Mouse (Mus musculus) testis, postnatal 14 days (tissue): ENCODE data around the gene Usp6nl.

ENCODE experiments used
- DNase-seq: peaks from one replicate; pipeline ENCODE4 v3.0.0; 2021; ENCODE audit warnings: low spot score

The Usp6nl gene

DNA sequence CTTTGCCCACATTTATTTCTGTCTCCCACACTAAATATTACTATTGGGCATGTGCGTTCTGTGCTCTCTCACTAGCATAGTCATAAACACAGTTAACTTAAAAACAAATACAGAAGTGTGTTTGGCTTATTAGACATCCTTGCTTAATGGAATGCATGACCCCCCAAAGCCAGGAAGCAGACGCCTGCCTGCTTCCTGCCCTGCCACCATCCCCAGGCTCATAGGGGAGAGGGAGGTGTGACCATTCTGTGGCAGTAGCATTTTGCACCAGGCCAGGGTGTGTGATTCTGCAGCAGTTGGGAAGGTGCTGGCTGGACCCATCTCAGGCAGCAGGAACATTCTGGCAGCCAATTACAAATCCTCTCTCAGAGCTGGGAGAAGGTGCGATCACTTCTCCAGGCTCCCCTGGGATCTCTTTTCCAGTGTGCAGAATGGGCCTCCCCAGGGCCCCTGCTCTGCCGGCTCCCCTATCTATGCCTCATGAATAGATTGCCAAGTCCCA is 148.7 kb downstream of the Usp6nl start:
- DNase-seq = no peak

GRCm38 (mm10) chr2:6473829-6474228 is 151.4 kb downstream of the Usp6nl start:
- DNase-seq = no peak

DNA sequence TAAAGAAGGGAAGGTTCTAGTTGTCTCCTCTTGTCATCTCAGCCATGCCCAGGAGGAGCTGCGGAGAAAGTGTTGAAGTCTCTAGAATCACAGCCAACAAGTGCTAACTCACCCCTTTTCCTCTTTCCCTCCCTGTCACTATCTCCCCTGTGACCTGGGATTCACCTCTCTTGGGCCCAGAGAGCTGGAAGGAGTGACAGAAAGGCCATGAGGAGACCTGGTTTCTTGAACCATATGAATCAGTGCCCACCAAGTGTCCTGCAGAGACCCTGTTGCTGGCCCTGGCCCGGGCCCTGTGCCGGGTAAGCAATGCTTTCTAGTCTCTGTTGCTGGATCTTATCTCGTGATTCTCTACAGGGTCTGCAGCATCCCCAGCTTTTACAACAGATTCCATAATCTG is 155.4 kb downstream of the Usp6nl start:
- DNase-seq = no peak

DNA sequence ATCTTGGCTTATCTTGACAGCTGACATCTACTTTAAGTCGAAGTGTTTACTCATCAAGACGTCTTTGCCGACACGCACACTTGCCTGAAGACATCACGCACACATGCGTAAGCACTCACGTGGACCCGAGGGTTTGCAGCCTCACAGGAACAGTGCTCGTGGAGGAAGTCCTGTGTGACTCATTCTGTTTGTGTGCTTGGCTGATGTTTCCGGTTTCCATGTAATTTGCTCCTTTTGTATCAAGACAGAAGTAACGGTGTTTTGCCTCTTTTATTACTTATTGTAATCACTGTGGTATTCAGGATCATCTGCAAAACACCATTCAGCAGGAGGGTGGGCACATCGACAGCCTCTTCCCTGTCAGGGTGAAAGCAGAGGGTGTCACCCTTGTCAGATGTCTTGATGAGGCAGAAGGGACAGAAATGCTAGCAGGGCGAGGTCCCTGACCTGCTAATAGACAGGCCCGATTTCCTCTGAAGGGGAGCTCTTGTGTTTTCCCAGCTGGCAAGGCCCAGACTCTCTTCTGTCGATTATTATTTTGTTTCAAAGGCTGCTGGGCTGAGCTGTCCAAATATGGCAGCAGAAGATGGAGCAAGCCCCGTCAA is 156.0 kb downstream of the Usp6nl start:
- no peak for DNase-seq

DNA sequence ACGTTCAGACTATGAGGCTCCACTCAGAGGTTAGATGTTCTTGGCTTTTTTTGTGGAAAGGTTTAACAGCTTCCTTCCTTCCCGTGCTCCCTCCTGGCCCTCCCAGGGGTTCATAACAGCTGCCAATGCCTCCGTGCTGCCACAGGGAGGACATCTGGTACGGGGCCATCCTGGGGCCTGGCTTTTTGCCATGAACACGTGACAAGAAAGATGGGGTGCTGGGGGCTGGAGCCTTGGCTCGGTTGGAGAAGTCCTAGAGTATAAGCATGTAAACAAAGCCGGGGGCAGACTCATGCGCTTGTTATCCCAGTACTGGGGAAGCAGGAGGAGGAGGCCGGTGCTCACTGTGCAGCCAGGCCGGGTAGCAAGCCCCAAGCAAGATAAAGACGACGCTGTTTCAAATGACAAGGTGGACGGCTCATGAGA is 156.5 kb downstream of the Usp6nl start:
- DNase-seq = peak; percentile 20

DNA sequence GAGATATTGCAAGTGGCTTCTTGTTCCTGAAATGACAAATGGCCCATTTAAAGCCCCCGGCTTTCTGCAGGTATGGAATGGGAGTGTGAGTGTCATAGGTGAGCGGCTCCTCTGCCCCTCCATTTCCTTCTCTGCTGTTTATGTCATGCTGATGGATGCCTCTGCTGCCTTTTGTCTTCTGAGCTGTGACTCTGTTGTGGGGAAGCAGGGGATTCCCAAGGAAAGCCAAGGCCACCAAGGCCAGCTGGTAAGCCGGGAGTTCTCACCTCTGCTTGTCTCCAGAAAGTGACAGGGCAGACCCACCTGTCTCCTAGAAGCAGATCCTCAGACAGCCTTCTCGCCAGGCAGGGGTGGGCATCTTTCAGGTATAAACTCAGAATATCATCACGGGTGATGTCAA is 157.2 kb downstream of the Usp6nl start:
- no peak for DNase-seq

DNA sequence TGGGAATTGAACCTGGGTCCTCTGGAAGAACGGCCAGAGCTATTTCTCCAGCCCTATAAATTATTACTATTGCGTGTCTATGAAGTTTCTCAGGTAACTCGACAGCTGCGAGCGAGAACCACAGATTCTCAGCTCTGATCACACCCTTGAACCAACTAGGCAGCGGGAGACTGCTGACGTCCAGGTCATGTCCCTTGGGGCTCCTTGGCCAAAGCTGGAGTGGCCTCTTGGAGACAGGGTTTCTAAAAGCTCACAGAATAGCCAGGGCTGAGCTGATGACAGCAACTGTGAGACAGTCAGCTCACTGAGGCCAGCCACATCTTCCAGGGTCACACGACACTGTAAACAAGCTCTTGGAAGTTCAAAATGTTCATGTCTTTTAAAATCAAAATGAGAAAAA is 159.5 kb downstream of the Usp6nl start:
- no peak for DNase-seq

GRCm38 (mm10) chr2:6482411-6482810 is 159.9 kb downstream of the Usp6nl start:
- DNase-seq = no peak

- DNase-seq = no peak
Observed at GRCm38 (mm10) chr2:6483081-6483992, 160.9 kb downstream of the Usp6nl start.

- no peak for DNase-seq
Observed at GRCm38 (mm10) chr2:6484179-6484578, 161.7 kb downstream of the Usp6nl start.

- DNase-seq = no peak
Observed at GRCm38 (mm10) chr2:6487566-6488488, 165.4 kb downstream of the Usp6nl start.

GRCm38 (mm10) chr2:6488489-6489056 is 166.1 kb downstream of the Usp6nl start:
- no peak for DNase-seq

DNA sequence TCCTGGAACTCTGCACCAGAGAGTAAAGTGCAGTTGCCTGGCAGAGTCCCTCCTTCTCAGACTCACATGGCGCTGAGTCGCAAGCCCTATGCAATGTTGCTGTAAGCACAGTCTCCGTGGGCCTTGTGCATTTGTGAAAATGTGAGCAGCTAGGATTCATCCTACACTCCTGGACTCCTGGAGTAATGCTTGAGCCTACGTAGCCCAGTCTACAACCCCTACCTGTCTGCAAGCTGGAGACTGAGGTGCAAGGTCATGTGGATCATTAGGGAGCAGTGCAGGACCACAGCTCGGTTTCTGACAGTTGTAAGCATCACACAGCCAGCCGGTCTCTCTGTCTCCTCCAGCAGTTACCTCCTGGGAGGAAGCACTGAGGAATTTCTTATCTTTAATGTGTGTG is 167.6 kb downstream of the Usp6nl start:
- no peak for DNase-seq

DNA sequence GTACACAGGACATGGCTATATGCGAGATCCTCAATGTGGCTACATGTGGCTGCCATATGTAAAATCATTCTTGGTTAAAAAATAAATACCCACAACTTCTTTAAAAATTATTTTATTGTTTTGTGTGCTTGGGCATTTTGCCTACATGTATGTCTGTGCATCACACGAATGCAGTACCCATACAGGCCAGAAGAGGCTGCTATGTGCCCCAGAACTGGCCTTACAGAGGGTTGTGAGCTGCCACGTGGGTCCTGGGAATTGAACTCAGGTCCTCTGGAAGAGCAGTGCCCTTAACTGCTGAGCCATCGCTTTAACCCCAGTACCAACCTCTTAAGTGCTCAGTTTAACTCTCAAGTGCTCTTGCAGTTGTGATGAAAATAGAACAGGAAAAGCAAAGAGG is 168.4 kb downstream of the Usp6nl start:
- DNase-seq = no peak

- no peak for DNase-seq
Observed at GRCm38 (mm10) chr2:6493886-6494285, 171.4 kb downstream of the Usp6nl start.
